Mouse (Mus musculus) thymus, adult 2 months (tissue): ENCODE results near the gene Arhgef7.

Experiments
- CTCF ChIP-seq: fragments of 200-500 bp; IDR thresholded peaks from 2 replicates; pipeline ENCODE4 v1.5.1; 2012; ENCODE audit warnings: mild to moderate bottlenecking, control low read depth, low read length, moderate library complexity, borderline replicate concordance; ENCODE audit not compliant: control insufficient read depth, poor library complexity, insufficient read depth; ENCODE audit errors: extremely low read depth
- POLR2A ChIP-seq: fragments of 200-500 bp; IDR thresholded peaks from 2 replicates; pipeline ENCODE4 v1.6.1; 2012; ENCODE audit warnings: mild to moderate bottlenecking, low read length, control low read depth, moderate library complexity; ENCODE audit not compliant: control insufficient read depth, poor library complexity, insufficient read depth; ENCODE audit errors: extremely low read depth

- no peak for TF ChIP-seq CTCF
- no peak for TF ChIP-seq POLR2A
Measured at GRCm38 (mm10) chr8:11834200-11834599, 106.7 kb downstream of the Arhgef7 start.
